Mouse (Mus musculus) neural tube, embryonic 10.5 days (tissue): Measurements from ENCODE around the gene Igsf21.

Source experiments
- DNase-seq: peaks from one replicate; pipeline ENCODE4 v3.0.0-alpha.2; 2017; ENCODE audit warnings: low spot score; ENCODE audit errors: extremely low spot score

Igsf21 gene

GRCm38 (mm10) chr4:140237305-140237741 is 9.3 kb downstream of the Igsf21 start:
- DNase-seq = no peak

- DNase-seq = no peak
Measured at GRCm38 (mm10) chr4:140235361-140236153, 11.0 kb downstream of the Igsf21 start.

GRCm38 (mm10) chr4:140234412-140235205 is 12.0 kb downstream of the Igsf21 start:
- DNase-seq = no peak

GRCm38 (mm10) chr4:140227837-140228236 is 18.7 kb downstream of the Igsf21 start:
- no peak for DNase-seq

GRCm38 (mm10) chr4:140225204-140225603 is 21.4 kb downstream of the Igsf21 start:
- no peak for DNase-seq

- no peak for DNase-seq
Measured at GRCm38 (mm10) chr4:140224451-140224850, 22.1 kb downstream of the Igsf21 start.

GRCm38 (mm10) chr4:140223067-140223466 is 23.5 kb downstream of the Igsf21 start:
- DNase-seq = no peak

- no peak for DNase-seq
Measured at GRCm38 (mm10) chr4:140220326-140221093, 26.1 kb downstream of the Igsf21 start.

GRCm38 (mm10) chr4:140218853-140219852 is 27.4 kb downstream of the Igsf21 start:
- peak; percentile 64 for DNase-seq

GRCm38 (mm10) chr4:140218384-140218783 is 28.2 kb downstream of the Igsf21 start:
- DNase-seq = no peak

- DNase-seq = no peak
Measured at GRCm38 (mm10) chr4:140217934-140218333, 28.6 kb downstream of the Igsf21 start.

GRCm38 (mm10) chr4:140216096-140216495 is 30.5 kb downstream of the Igsf21 start:
- DNase-seq = no peak

- no peak for DNase-seq
Measured at GRCm38 (mm10) chr4:140215205-140215604, 31.4 kb downstream of the Igsf21 start.

- no peak for DNase-seq
Measured at GRCm38 (mm10) chr4:140214406-140214805, 32.2 kb downstream of the Igsf21 start.

GRCm38 (mm10) chr4:140210129-140210890 is 36.3 kb downstream of the Igsf21 start:
- no peak for DNase-seq

GRCm38 (mm10) chr4:140205811-140206231 is 40.8 kb downstream of the Igsf21 start:
- DNase-seq = no peak

GRCm38 (mm10) chr4:140204775-140205174 is 41.8 kb downstream of the Igsf21 start:
- no peak for DNase-seq

GRCm38 (mm10) chr4:140203696-140204272 is 42.8 kb downstream of the Igsf21 start:
- DNase-seq = no peak

- DNase-seq = no peak
Measured at GRCm38 (mm10) chr4:140202196-140202595, 44.4 kb downstream of the Igsf21 start.
